Mouse (Mus musculus) CH12.LX (cell line): ENCODE measurements around the gene V1rd19. TPM values are rescaled to one million over a fixed set of nuclear protein-coding genes. Genes with fewer than 3 reads are reported as not detected.

Source experiments
- DNase-seq: peaks from one replicate; pipeline ENCODE4 v3.0.0-alpha.2; 2013; ENCODE audit errors: extremely low read depth
- H3K27ac ChIP-seq: 2 replicates; pipeline ENCODE4 v1.5.1; 2012; ENCODE audit warnings: low read depth, mild to moderate bottlenecking, control low read depth, moderate library complexity; ENCODE audit not compliant: insufficient read depth
- H3K27me3 ChIP-seq: replicated peaks from 2 replicates; pipeline ENCODE3; 2012; ENCODE audit warnings: inconsistent platforms
- H3K36me3 ChIP-seq, 2 experiments: replicated peaks in 1 of 2; 2 replicates each; pipeline versions ENCODE3 to v1.6.1; 2012; ENCODE audit warnings: inconsistent platforms in 1 of 2, low read length in 1 of 2, mild to moderate bottlenecking in 1 of 2, mixed read lengths in 1 of 2, moderate library complexity in 1 of 2; ENCODE audit not compliant: control insufficient read depth in 1 of 2, insufficient read depth in 1 of 2
- H3K4me1 ChIP-seq, 2 experiments: 2 replicates each; pipeline ENCODE4 v1.6.1; 2012; ENCODE audit warnings: inconsistent platforms in 1 of 2, moderate library complexity in 1 of 2; ENCODE audit not compliant: insufficient read depth in 2 of 2, control insufficient read depth in 1 of 2
- H3K4me2 ChIP-seq: 2 replicates; pipeline ENCODE4 v1.6.1; 2012; ENCODE audit warnings: low read depth, mild to moderate bottlenecking, control low read depth; ENCODE audit not compliant: poor library complexity, insufficient read depth, severe bottlenecking
- H3K4me3 ChIP-seq, 3 experiments: fragments of 150-350 bp in 1 of 3; sonication (generic) in 1 of 3; replicated peaks in 1 of 3; 2 replicates each; pipeline versions ENCODE3 to v1.5.1; 2011 to 2012; ENCODE audit warnings: low read depth in 2 of 3, low read length in 2 of 3, mild to moderate bottlenecking in 2 of 3, moderate library complexity in 2 of 3, control low read depth in 1 of 3, improper control_type of control experiment in 1 of 3, inconsistent platforms in 1 of 3, mixed read lengths in 1 of 3; ENCODE audit not compliant: poor library complexity in 1 of 3
- H3K79me2 ChIP-seq: replicated peaks from 2 replicates; pipeline ENCODE4 v1.6.1; 2012; ENCODE audit warnings: mild to moderate bottlenecking, moderate library complexity; ENCODE audit not compliant: control insufficient read depth, poor library complexity, insufficient read depth, severe bottlenecking; ENCODE audit errors: extremely low read depth
- H3K9ac ChIP-seq: 2 replicates; pipeline ENCODE4 v1.6.1; 2012; ENCODE audit warnings: low read depth, mild to moderate bottlenecking, control low read depth, moderate library complexity; ENCODE audit not compliant: insufficient read depth
- H3K9me3 ChIP-seq: replicated peaks from 2 replicates; pipeline ENCODE3; 2012; ENCODE audit warnings: low read length, inconsistent platforms, mixed read lengths
- CHD2 ChIP-seq: IDR thresholded peaks from 2 replicates; pipeline ENCODE4 v1.6.1; 2011; ENCODE audit warnings: low read length, improper control_type of control experiment
- NRF1 ChIP-seq: IDR thresholded peaks from 2 replicates; pipeline ENCODE4 v1.6.1; 2014; ENCODE audit warnings: low read depth, mild to moderate bottlenecking, inconsistent platforms, low read length, improper control_type of control experiment, moderate library complexity
- TBP ChIP-seq: conservative IDR thresholded peaks from 2 replicates; pipeline ENCODE4 v1.6.1; 2011; ENCODE audit warnings: low read depth, low read length, improper control_type of control experiment
- dilution Hi-C: fragments of 300-500 bp; cut with MboI; formaldehyde crosslinking; loops from 2 replicates; pipeline ENCODE4 v1.14.3; 2020; ENCODE audit warnings: low sequenced_read_pairs; ENCODE audit not compliant: extremely low pct_unique_long_range_greater_than_20kb, extremely low pct_ligation_motif_present
- in situ Hi-C: fragments of 300-500 bp; cut with MboI; formaldehyde crosslinking; loops from 3 replicates; pipeline ENCODE4 v1.14.3; 2019; ENCODE audit warnings: low sequenced_read_pairs, low pct_ligation_motif_present, low pct_unique_long_range_greater_than_20kb, mixed read lengths
- polyA plus RNA-seq: library from polyadenylated mRNA; unstranded; fragments of >175 nt; gene quantifications from 2 replicates; pipeline ENCODE4 v1.2.1, GENCODE M21; 2012; ENCODE audit warnings: low read depth; ENCODE audit not compliant: insufficient read length
- total RNA-seq, 2 experiments: library from RNA; depleted of rRNA; stranded (reverse); fragments of 300-350 nt in 1 of 2; fragments of >200 nt in 1 of 2; gene quantifications; 2 replicates each; pipeline ENCODE4 v1.2.3; 2012 to 2014

V1rd19 gene
- total and polyA plus RNA-seq, 3 experiments = not detected

- in situ Hi-C loops = no loop called here
Measured at GRCm38 (mm10) chr7:24052660-24053304, 51.3 kb downstream of the V1rd19 start, which contains the start of gene Vmn1r183. TSS of gene Vmn1r183 (plus strand) at chr7:24053254.

More at GRCm38 (mm10) chr7:24052660-24053304, 51.3 kb downstream of the V1rd19 start, which contains the start of gene Vmn1r183:
- Histone ChIP-seq H3K4me1 (no peaks in the 10 kb centered on the region), H3K36me3 (no peaks in the 10 kb centered on the region), H3K9me3 (no peaks in the 10 kb centered on the region), H3K4me2 (no peak within 1 kb of the TSS), H3K4me3 (no peak within 1 kb of the TSS), H3K27me3 (peaks cover 25% of the 10 kb centered on the region), H3K79me2 (no peaks in the 10 kb centered on the region), H3K27ac (no peak within 1 kb of the TSS), H3K9ac (no peak within 1 kb of the TSS)
- dilution Hi-C loops = no loop called here
- DNase-seq = no peak
- TF ChIP-seq NRF1 (no peak), CHD2 (no peak), TBP (no peak)

Other genes starting within 250 kb of the V1rd19 start
- gene Vmn1r174, start 249.4 kb upstream of the V1rd19 start, total RNA-seq (2012; rRNA removed) = not detected in 2 replicates
- not detected in 2 replicates for gene Vmn1r174, start 249.4 kb upstream of the V1rd19 start, total RNA-seq (2014; rRNA removed)
- gene Vmn1r174, start 249.4 kb upstream of the V1rd19 start, polyA plus RNA-seq = not detected in 2 replicates
- gene Vmn1r175, start 191.0 kb upstream of the V1rd19 start, total RNA-seq (2012; rRNA removed) = not detected in 2 replicates
- not detected in 2 replicates for gene Vmn1r175, start 191.0 kb upstream of the V1rd19 start, total RNA-seq (2014; rRNA removed)
- gene Vmn1r175, start 191.0 kb upstream of the V1rd19 start, polyA plus RNA-seq = not detected in 2 replicates
- gene Vmn1r176, start 164.3 kb upstream of the V1rd19 start, total RNA-seq (2012; rRNA removed) = not detected in 2 replicates
- gene Vmn1r176, start 164.3 kb upstream of the V1rd19 start, total RNA-seq (2014; rRNA removed) = not detected in 2 replicates
- not detected in 2 replicates for gene Vmn1r176, start 164.3 kb upstream of the V1rd19 start, polyA plus RNA-seq
- gene Vmn1r177, start 135.2 kb upstream of the V1rd19 start, total RNA-seq (2012; rRNA removed) = not detected in 2 replicates
- not detected in 2 replicates for gene Vmn1r177, start 135.2 kb upstream of the V1rd19 start, total RNA-seq (2014; rRNA removed)
- gene Vmn1r177, start 135.2 kb upstream of the V1rd19 start, polyA plus RNA-seq = not detected in 2 replicates
- not detected in 2 replicates for gene Vmn1r178, start 109.7 kb upstream of the V1rd19 start, total RNA-seq (2012; rRNA removed)
- gene Vmn1r178, start 109.7 kb upstream of the V1rd19 start, total RNA-seq (2014; rRNA removed) = not detected in 2 replicates
- gene Vmn1r178, start 109.7 kb upstream of the V1rd19 start, polyA plus RNA-seq = not detected in 2 replicates
- gene Vmn1r179, start 74.7 kb upstream of the V1rd19 start, total RNA-seq (2012; rRNA removed) = not detected in 2 replicates
- not detected in 2 replicates for gene Vmn1r179, start 74.7 kb upstream of the V1rd19 start, total RNA-seq (2014; rRNA removed)
- gene Vmn1r179, start 74.7 kb upstream of the V1rd19 start, polyA plus RNA-seq = not detected in 2 replicates
- gene Vmn1r180, start 51.1 kb upstream of the V1rd19 start, total RNA-seq (2012; rRNA removed) = not detected in 2 replicates
- gene Vmn1r180, start 51.1 kb upstream of the V1rd19 start, total RNA-seq (2014; rRNA removed) = not detected in 2 replicates
- not detected in 2 replicates for gene Vmn1r180, start 51.1 kb upstream of the V1rd19 start, polyA plus RNA-seq
- gene Vmn1r181, start 27.1 kb upstream of the V1rd19 start, total RNA-seq (2012; rRNA removed) = not detected in 2 replicates
- gene Vmn1r181, start 27.1 kb upstream of the V1rd19 start, total RNA-seq (2014; rRNA removed) = not detected in 2 replicates
- gene Vmn1r181, start 27.1 kb upstream of the V1rd19 start, polyA plus RNA-seq = not detected in 2 replicates
- gene Vmn1r183, start 51.6 kb downstream of the V1rd19 start, total RNA-seq (2012; rRNA removed) = not detected in 2 replicates
- gene Vmn1r183, start 51.6 kb downstream of the V1rd19 start, total RNA-seq (2014; rRNA removed) = not detected in 2 replicates
- not detected in 2 replicates for gene Vmn1r183, start 51.6 kb downstream of the V1rd19 start, polyA plus RNA-seq
- 14.0 and 16.4 TPM in 2 replicates for gene Zfp180, start 80.2 kb downstream of the V1rd19 start, total RNA-seq (2012; rRNA removed)
- gene Zfp180, start 80.2 kb downstream of the V1rd19 start, total RNA-seq (2014; rRNA removed) = 12.6 and 14.5 TPM in 2 replicates
- gene Zfp180, start 80.2 kb downstream of the V1rd19 start, polyA plus RNA-seq = 11.4 TPM in 2 replicates
- 0.29 and 0.42 TPM in 2 replicates for gene Zfp112, start 110.6 kb downstream of the V1rd19 start, total RNA-seq (2012; rRNA removed)
- gene Zfp112, start 110.6 kb downstream of the V1rd19 start, total RNA-seq (2014; rRNA removed) = 0.46 and 0.55 TPM in 2 replicates
- 0.40 and 0.53 TPM in 2 replicates for gene Zfp112, start 110.6 kb downstream of the V1rd19 start, polyA plus RNA-seq
- gene Zfp235, start 132.5 kb downstream of the V1rd19 start, total RNA-seq (2012; rRNA removed) = 6.7 and 7.3 TPM in 2 replicates
- gene Zfp235, start 132.5 kb downstream of the V1rd19 start, total RNA-seq (2014; rRNA removed) = 5.6 and 5.9 TPM in 2 replicates
- 2.8 and 3.4 TPM in 2 replicates for gene Zfp235, start 132.5 kb downstream of the V1rd19 start, polyA plus RNA-seq
- gene Zfp114, start 173.4 kb downstream of the V1rd19 start, total RNA-seq (2012; rRNA removed) = not detected in 2 replicates
- not detected in 2 replicates for gene Zfp114, start 173.4 kb downstream of the V1rd19 start, total RNA-seq (2014; rRNA removed)
- gene Zfp114, start 173.4 kb downstream of the V1rd19 start, polyA plus RNA-seq = not detected in 2 replicates
- not detected in 2 replicates for gene Zfp111, start 209.8 kb downstream of the V1rd19 start, total RNA-seq (2012; rRNA removed)
- gene Zfp111, start 209.8 kb downstream of the V1rd19 start, total RNA-seq (2014; rRNA removed) = not detected in 2 replicates
- not detected in 2 replicates for gene Zfp111, start 209.8 kb downstream of the V1rd19 start, polyA plus RNA-seq
- gene Zfp109, start 235.9 kb downstream of the V1rd19 start, total RNA-seq (2012; rRNA removed) = not detected in 2 replicates
- gene Zfp109, start 235.9 kb downstream of the V1rd19 start, total RNA-seq (2014; rRNA removed) = not detected in 2 replicates
- not detected in 2 replicates for gene Zfp109, start 235.9 kb downstream of the V1rd19 start, polyA plus RNA-seq